Mouse (Mus musculus): ENCODE results near the gene Jund. TPM values are rescaled to one million over a fixed set of nuclear protein-coding genes. Genes with fewer than 3 reads are reported as not detected.
A peak's percentile ranks its signal among the peaks of the same experiment; 100 is the strongest.

Gene Jund
- polyA plus RNA-seq, 1 experiment from 2014 or later = 19.6 TPM

- TF ChIP-seq EP300 (IDR thresholded peaks at IDR 0.05; ENCODE audit: low read depth) (no peak), CTCF (IDR thresholded peaks at IDR 0.05; ENCODE audit: low read depth) (no peak)
- peaks cover 17% of the 10 kb centered on the region for H3K4me1 ChIP-seq (ENCODE audit: insufficient read depth)
- H3K9me3 ChIP-seq (ENCODE audit: low read length) = no peaks in the 10 kb centered on the region
- H3K36me3 ChIP-seq (replicated peaks; ENCODE audit: insufficient read depth, low read length) = no peaks in the 10 kb centered on the region
- no peak overlapping the region for H3K4me2 ChIP-seq (ENCODE audit: low read depth, low read length)
- WGBS (ENCODE audit: insufficient replicate concordance) = 71% methylated on average over 9 of the region's 9 CpGs
- ATAC-seq = no peak
- no peak overlapping the region for H3K27ac ChIP-seq (ENCODE audit: low read depth)
- peaks cover 46% of the 10 kb centered on the region for H3K27me3 ChIP-seq (ENCODE audit: insufficient read depth, low read length)
- no peak for DNase-seq
- no peak overlapping the region for H3K4me3 ChIP-seq (ENCODE audit: low read depth, low read length)
- no peak overlapping the region for H3K9ac ChIP-seq (replicated peaks)
Measured at GRCm38 (mm10) chr8:70746676-70747075, 47.9 kb downstream of the Jund start.

- no peak overlapping the region for H3K4me2 ChIP-seq (ENCODE audit: low read depth, low read length)
- no peaks in the 10 kb centered on the region for H3K9me3 ChIP-seq (ENCODE audit: low read length)
- no peak overlapping the region for H3K9ac ChIP-seq (replicated peaks)
- no peak overlapping the region for H3K4me3 ChIP-seq (ENCODE audit: low read depth, low read length)
- no peak overlapping the region for H3K27ac ChIP-seq (ENCODE audit: low read depth)
- TF ChIP-seq CTCF (IDR thresholded peaks at IDR 0.05; ENCODE audit: low read depth) (no peak), EP300 (IDR thresholded peaks at IDR 0.05; ENCODE audit: low read depth) (no peak)
- H3K36me3 ChIP-seq (replicated peaks; ENCODE audit: insufficient read depth, low read length) = no peaks in the 10 kb centered on the region
- ATAC-seq (no peak), DNase-seq (peak; percentile 12)
- 76% methylated on average over 18 of the region's 18 CpGs for WGBS (ENCODE audit: insufficient replicate concordance)
- H3K4me1 ChIP-seq (ENCODE audit: insufficient read depth) = peaks cover 15% of the 10 kb centered on the region
- H3K27me3 ChIP-seq (ENCODE audit: insufficient read depth, low read length) = peaks cover 40% of the 10 kb centered on the region
Measured at GRCm38 (mm10) chr8:70747211-70747890, 48.6 kb downstream of the Jund start.

GRCm38 (mm10) chr8:70748246-70749096, 49.7 kb downstream of the Jund start:
- peak; percentile 14 for DNase-seq
- H3K27me3 ChIP-seq (ENCODE audit: insufficient read depth, low read length) = peaks cover 29% of the 10 kb centered on the region

GRCm38 (mm10) chr8:70749097-70749674, 50.4 kb downstream of the Jund start:
- H3K36me3 ChIP-seq (replicated peaks; ENCODE audit: insufficient read depth, low read length) = no peaks in the 10 kb centered on the region
- H3K4me2 ChIP-seq (ENCODE audit: low read depth, low read length) = no peak overlapping the region
- no peak overlapping the region for H3K27ac ChIP-seq (ENCODE audit: low read depth)
- no peak overlapping the region for H3K4me3 ChIP-seq (ENCODE audit: low read depth, low read length)
- TF ChIP-seq CTCF (IDR thresholded peaks at IDR 0.05; ENCODE audit: low read depth) (no peak), EP300 (IDR thresholded peaks at IDR 0.05; ENCODE audit: low read depth) (no peak)
- ATAC-seq (no peak), DNase-seq (no peak)
- no peaks in the 10 kb centered on the region for H3K9me3 ChIP-seq (ENCODE audit: low read length)
- 77% methylated on average over 19 of the region's 19 CpGs for WGBS (ENCODE audit: insufficient replicate concordance)
- peaks cover 22% of the 10 kb centered on the region for H3K27me3 ChIP-seq (ENCODE audit: insufficient read depth, low read length)
- peaks cover 18% of the 10 kb centered on the region for H3K4me1 ChIP-seq (ENCODE audit: insufficient read depth)
- no peak overlapping the region for H3K9ac ChIP-seq (replicated peaks)

More at GRCm38 (mm10) chr8:70748246-70749096, 49.7 kb downstream of the Jund start:
- H3K36me3 ChIP-seq (replicated peaks; ENCODE audit: insufficient read depth, low read length) = no peaks in the 10 kb centered on the region
- no peak for TF ChIP-seq EP300 (IDR thresholded peaks at IDR 0.05; ENCODE audit: low read depth)
- no peak for TF ChIP-seq CTCF (IDR thresholded peaks at IDR 0.05; ENCODE audit: low read depth)
- no peak overlapping the region for H3K4me2 ChIP-seq (ENCODE audit: low read depth, low read length)
- WGBS (ENCODE audit: insufficient replicate concordance) = 81% methylated on average over 23 of the region's 23 CpGs
- H3K4me3 ChIP-seq (ENCODE audit: low read depth, low read length) = no peak overlapping the region
- no peak overlapping the region for H3K9ac ChIP-seq (replicated peaks)
- H3K27ac ChIP-seq (ENCODE audit: low read depth) = no peak overlapping the region
- H3K4me1 ChIP-seq (ENCODE audit: insufficient read depth) = peaks cover 19% of the 10 kb centered on the region
- no peak for ATAC-seq
- no peaks in the 10 kb centered on the region for H3K9me3 ChIP-seq (ENCODE audit: low read length)

Other genes starting within 250 kb of the Jund start
- 4.2 and 5.4 TPM in 2 replicates for gene Klhl26, start 222.0 kb upstream of the Jund start, polyA plus RNA-seq (2015; fragmentation: Nextera tagmentation; extraction: Ambion mirVana)
- gene Tmem59l, start 211.6 kb upstream of the Jund start, polyA plus RNA-seq (2015; fragmentation: Nextera tagmentation; extraction: Ambion mirVana) = not detected in 2 replicates
- 0.07 and 0.38 TPM in 2 replicates for gene Crlf1, start 205.8 kb upstream of the Jund start, polyA plus RNA-seq (2015; fragmentation: Nextera tagmentation; extraction: Ambion mirVana)
- gene Rex1bd, start 192.2 kb upstream of the Jund start, polyA plus RNA-seq (2015; fragmentation: Nextera tagmentation; extraction: Ambion mirVana) = 49.3 and 52.3 TPM in 2 replicates
- 627 and 684 TPM in 2 replicates for gene Uba52, start 188.1 kb upstream of the Jund start, polyA plus RNA-seq (2015; fragmentation: Nextera tagmentation; extraction: Ambion mirVana)
- 141 TPM in 2 replicates for gene Fkbp8, start 171.2 kb upstream of the Jund start, polyA plus RNA-seq (2015; fragmentation: Nextera tagmentation; extraction: Ambion mirVana)
- 43.1 and 43.3 TPM in 2 replicates for gene Kxd1, start 171.0 kb upstream of the Jund start, polyA plus RNA-seq (2015; fragmentation: Nextera tagmentation; extraction: Ambion mirVana)
- 9.5 and 9.7 TPM in 2 replicates for gene Ell, start 159.5 kb upstream of the Jund start, polyA plus RNA-seq (2015; fragmentation: Nextera tagmentation; extraction: Ambion mirVana)
- gene Isyna1, start 104.6 kb upstream of the Jund start, polyA plus RNA-seq (2015; fragmentation: Nextera tagmentation; extraction: Ambion mirVana) = 18.8 and 21.6 TPM in 2 replicates
- 32.5 and 35.4 TPM in 2 replicates for gene Ssbp4, start 90.1 kb upstream of the Jund start, polyA plus RNA-seq (2015; fragmentation: Nextera tagmentation; extraction: Ambion mirVana)
- 9.8 and 10.4 TPM in 2 replicates for gene Lrrc25, start 82.8 kb upstream of the Jund start, polyA plus RNA-seq (2015; fragmentation: Nextera tagmentation; extraction: Ambion mirVana)
- 2.1 and 2.3 TPM in 2 replicates for gene Gdf15, start 66.5 kb upstream of the Jund start, polyA plus RNA-seq (2015; fragmentation: Nextera tagmentation; extraction: Ambion mirVana)
- 31.0 and 32.2 TPM in 2 replicates for gene Pgpep1, start 38.6 kb upstream of the Jund start, polyA plus RNA-seq (2015; fragmentation: Nextera tagmentation; extraction: Ambion mirVana)
- gene Lsm4, start 25.7 kb upstream of the Jund start, polyA plus RNA-seq (2015; fragmentation: Nextera tagmentation; extraction: Ambion mirVana) = 98.5 and 103 TPM in 2 replicates
- 0.02 TPM in 1 of 2 replicates, not detected in the other for gene Iqcn, start 4.5 kb downstream of the Jund start, polyA plus RNA-seq (2015; fragmentation: Nextera tagmentation; extraction: Ambion mirVana)
- gene Gm3336, start 19.6 kb downstream of the Jund start, polyA plus RNA-seq (2015; fragmentation: Nextera tagmentation; extraction: Ambion mirVana) = 0.22 and 0.25 TPM in 2 replicates
- 1.6 and 1.8 TPM in 2 replicates for gene Pde4c, start 24.8 kb downstream of the Jund start, polyA plus RNA-seq (2015; fragmentation: Nextera tagmentation; extraction: Ambion mirVana)
- gene Rab3a, start 55.7 kb downstream of the Jund start, polyA plus RNA-seq (2015; fragmentation: Nextera tagmentation; extraction: Ambion mirVana) = 3.2 and 3.3 TPM in 2 replicates
- gene Mpv17l2, start 62.0 kb downstream of the Jund start, polyA plus RNA-seq (2015; fragmentation: Nextera tagmentation; extraction: Ambion mirVana) = 36.3 and 39.9 TPM in 2 replicates
- 8.9 and 9.0 TPM in 2 replicates for gene Pik3r2, start 77.8 kb downstream of the Jund start, polyA plus RNA-seq (2015; fragmentation: Nextera tagmentation; extraction: Ambion mirVana)
- gene Mast3, start 106.1 kb downstream of the Jund start, polyA plus RNA-seq (2015; fragmentation: Nextera tagmentation; extraction: Ambion mirVana) = 5.2 and 6.0 TPM in 2 replicates
- gene Il12rb1, start 109.5 kb downstream of the Jund start, polyA plus RNA-seq (2015; fragmentation: Nextera tagmentation; extraction: Ambion mirVana) = 0.19 and 0.25 TPM in 2 replicates
- gene Arrdc2, start 140.8 kb downstream of the Jund start, polyA plus RNA-seq (2015; fragmentation: Nextera tagmentation; extraction: Ambion mirVana) = 6.1 and 6.2 TPM in 2 replicates
- gene Kcnn1, start 164.3 kb downstream of the Jund start, polyA plus RNA-seq (2015; fragmentation: Nextera tagmentation; extraction: Ambion mirVana) = 0.19 and 0.45 TPM in 2 replicates
- gene Ccdc124, start 175.0 kb downstream of the Jund start, polyA plus RNA-seq (2015; fragmentation: Nextera tagmentation; extraction: Ambion mirVana) = 34.3 and 37.9 TPM in 2 replicates
- not detected in 2 replicates for gene Slc5a5, start 193.8 kb downstream of the Jund start, polyA plus RNA-seq (2015; fragmentation: Nextera tagmentation; extraction: Ambion mirVana)
- gene Rpl18a, start 198.5 kb downstream of the Jund start, polyA plus RNA-seq (2015; fragmentation: Nextera tagmentation; extraction: Ambion mirVana) = 2,490 and 2,569 TPM in 2 replicates
- gene Map1s, start 207.0 kb downstream of the Jund start, polyA plus RNA-seq (2015; fragmentation: Nextera tagmentation; extraction: Ambion mirVana) = 8.3 and 8.7 TPM in 2 replicates